Mouse (Mus musculus) layer of hippocampus, adult 2 months (tissue): ENCODE results near the gene Gm4981. TPM values are rescaled to one million over a fixed set of nuclear protein-coding genes. Genes with fewer than 3 reads are reported as not detected.
"Not testable (repeated sequence)": the region's sequence is repeated elsewhere in the genome, so short reads cannot be mapped to it uniquely, and the experiment has no call there.

ENCODE experiments used
- DNase-seq, 2 experiments: peaks; one replicate each; pipeline ENCODE4 v3.0.0; 2022; ENCODE audit warnings: low spot score in 2 of 2
- H3K27ac ChIP-seq: fragments of 200-600 bp; 2 replicates; pipeline ENCODE4 v1.8.1; 2022
- H3K4me3 ChIP-seq: fragments of 200-600 bp; 2 replicates; pipeline ENCODE4 v1.8.1; 2022; ENCODE audit warnings: mild to moderate bottlenecking
- CTCF ChIP-seq: fragments of 200-600 bp; conservative IDR thresholded peaks from 2 replicates; pipeline ENCODE4 v1.8.1; 2022; ENCODE audit warnings: antibody characterized with exemption, mild to moderate bottlenecking, moderate library complexity
- long read RNA-seq, 2 experiments: library from polyadenylated mRNA; stranded (forward); transcript quantifications; one replicate each; pipeline ENCODE4 v2.0.0; 2021; ENCODE audit warnings: borderline mapping rate in 2 of 2
- total RNA-seq, 2 experiments: library from RNA; stranded (reverse); gene quantifications; 2 replicates each; pipeline ENCODE4 v1.2.3; 2021

Gene Gm4981
- not detected for total RNA-seq
- long read RNA-seq, experiment 1: 0 reads
- long read RNA-seq, experiment 2: 0 reads

- TF ChIP-seq CTCF: no peak
- Histone ChIP-seq H3K27ac (no peak within 1 kb of the TSS), H3K4me3 (no peak within 1 kb of the TSS)
- no peak for DNase-seq
Measured at GRCm38 (mm10) chr10:58236613-58237012, at the start of gene Gm4981. Gene Gm4981, minus strand, starts transcription at chr10:58236701.

- no peak for DNase-seq
- H3K27ac ChIP-seq: no peak overlapping the region
- TF ChIP-seq CTCF: no peak
- no peak overlapping the region for H3K4me3 ChIP-seq
Measured at GRCm38 (mm10) chr10:58282238-58282637, 45.7 kb upstream of the Gm4981 start.

- no peak overlapping the region for H3K4me3 ChIP-seq
- peak; percentile 52 for TF ChIP-seq CTCF
- H3K27ac ChIP-seq: no peak overlapping the region
- no peak for DNase-seq
Measured at GRCm38 (mm10) chr10:58258466-58258865, 22.0 kb upstream of the Gm4981 start.

GRCm38 (mm10) chr10:58255954-58256353 lies 19.5 kb upstream of the Gm4981 start:
- peak overlapping the region; percentile 93; the same call in 1 of the 2 replicates for H3K27ac ChIP-seq

GRCm38 (mm10) chr10:58255213-58255892 lies 18.9 kb upstream of the Gm4981 start, which contains the start of gene Gcc2:
Gene Gcc2, plus strand, starts transcription at chr10:58255497.
- no peak for TF ChIP-seq CTCF
- H3K27ac ChIP-seq: peak within 1 kb of the TSS; percentile 93
- peak; percentile 92 to 94 for DNase-seq
- H3K4me3 ChIP-seq: peak within 1 kb of the TSS; percentile 84

More at GRCm38 (mm10) chr10:58255954-58256353, 19.5 kb upstream of the Gm4981 start:
- no peak for DNase-seq
- TF ChIP-seq CTCF: no peak
- peak overlapping the region; percentile 84 for H3K4me3 ChIP-seq

GRCm38 (mm10) chr10:58254635-58255175 lies 18.2 kb upstream of the Gm4981 start:
- Histone ChIP-seq H3K27ac (peak overlapping the region; percentile 93), H3K4me3 (peak overlapping the region; percentile 84)
- TF ChIP-seq CTCF: no peak
- no peak for DNase-seq

- peak; percentile 11; the same call in 1 of the 2 replicates for TF ChIP-seq CTCF
- Histone ChIP-seq H3K27ac (no peak overlapping the region), H3K4me3 (no peak overlapping the region)
Measured at GRCm38 (mm10) chr10:58249535-58249934, 13.0 kb upstream of the Gm4981 start.

GRCm38 (mm10) chr10:58238984-58239740 lies 2.7 kb upstream of the Gm4981 start:
- DNase-seq: peak; percentile 49 to 67
- not testable (repeated sequence) for H3K27ac ChIP-seq, H3K4me3 ChIP-seq

More at GRCm38 (mm10) chr10:58249535-58249934, 13.0 kb upstream of the Gm4981 start:
- DNase-seq: no peak

GRCm38 (mm10) chr10:58234985-58235384 lies 1.5 kb downstream of the Gm4981 start:
- not testable (repeated sequence) for H3K27ac ChIP-seq, H3K4me3 ChIP-seq, DNase-seq

GRCm38 (mm10) chr10:58233740-58234121 lies 2.8 kb downstream of the Gm4981 start:
- not testable (repeated sequence) for DNase-seq, H3K4me3 ChIP-seq, H3K27ac ChIP-seq

- not testable (repeated sequence) for H3K4me3 ChIP-seq, DNase-seq, H3K27ac ChIP-seq
Measured at GRCm38 (mm10) chr10:58233054-58233739, 3.3 kb downstream of the Gm4981 start.

GRCm38 (mm10) chr10:58232641-58232969 lies 3.9 kb downstream of the Gm4981 start, which contains the start of gene Duxf3:
Gene Duxf3, minus strand, starts transcription at chr10:58232675.
- not testable (repeated sequence) for H3K27ac ChIP-seq, DNase-seq, H3K4me3 ChIP-seq

GRCm38 (mm10) chr10:58231779-58232640 lies 4.5 kb downstream of the Gm4981 start:
- not testable (repeated sequence) for H3K27ac ChIP-seq, H3K4me3 ChIP-seq
- DNase-seq: peak; percentile 68 to 72

GRCm38 (mm10) chr10:58231088-58231487 lies 5.4 kb downstream of the Gm4981 start:
- not testable (repeated sequence) for H3K27ac ChIP-seq, DNase-seq, H3K4me3 ChIP-seq

GRCm38 (mm10) chr10:58230021-58230420 lies 6.5 kb downstream of the Gm4981 start:
- DNase-seq, H3K4me3 ChIP-seq, H3K27ac ChIP-seq: not testable (repeated sequence)

- H3K27ac ChIP-seq, H3K4me3 ChIP-seq, DNase-seq: not testable (repeated sequence)
Measured at GRCm38 (mm10) chr10:58227798-58228197, 8.7 kb downstream of the Gm4981 start.

GRCm38 (mm10) chr10:58226357-58226756 lies 10.1 kb downstream of the Gm4981 start:
- not testable (repeated sequence) for DNase-seq, H3K4me3 ChIP-seq, H3K27ac ChIP-seq
